Mouse (Mus musculus): ENCODE data around the gene Ermard. TPM values are rescaled to one million over a fixed set of nuclear protein-coding genes. Genes with fewer than 3 reads are reported as not detected.
A peak's percentile ranks its signal among the peaks of the same experiment; 100 is the strongest.
"Not testable (repeated sequence)": the region's sequence is repeated elsewhere in the genome, so short reads cannot be mapped to it uniquely, and the experiment has no call there.

Gene Ermard
- polyA plus RNA-seq, 1 experiment from 2014 or later = 97.1 TPM

DNA sequence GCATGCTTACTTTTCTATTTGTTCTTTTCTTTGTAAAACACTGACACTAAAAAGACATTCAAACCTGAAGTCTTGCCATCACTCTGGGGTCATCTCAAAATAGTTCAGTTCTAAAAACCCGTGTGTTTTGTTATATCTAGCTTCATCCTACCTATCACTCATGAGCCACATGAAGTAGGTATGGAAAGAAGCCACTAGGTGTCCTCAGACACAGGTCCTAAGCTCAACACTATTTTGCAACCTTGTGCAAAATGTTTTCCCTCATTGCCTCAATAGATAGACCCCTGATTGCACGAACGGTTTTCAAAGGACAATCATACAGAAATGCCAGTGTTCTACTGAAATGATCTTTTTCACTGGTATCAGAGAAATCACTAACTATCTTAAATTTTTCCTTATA lies 553 bp upstream of the Ermard start:
- not testable (repeated sequence) for H3K4me3 ChIP-seq
- WGBS = no CpG with 5 or more reads among the region's 3 CpGs

DNA sequence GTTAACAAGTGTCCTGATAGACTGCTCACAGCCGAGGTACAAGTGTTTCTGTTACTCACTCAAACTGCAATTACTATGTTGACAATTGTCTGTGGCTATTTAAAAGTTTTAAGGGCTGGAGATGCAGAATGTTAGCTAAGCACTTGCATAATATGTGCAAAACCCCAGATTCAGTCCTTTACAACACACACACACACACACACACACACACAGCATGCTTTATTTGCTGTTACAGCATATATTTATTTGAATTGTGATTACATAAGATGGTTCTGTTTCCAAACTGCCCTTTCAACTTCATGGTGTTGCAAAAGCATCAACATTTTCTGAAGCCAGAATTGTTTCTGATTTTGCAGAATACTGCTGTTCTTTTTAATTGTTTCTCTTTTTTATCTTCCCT lies 9.3 kb downstream of the Ermard start:
- not testable (repeated sequence) for H3K27ac ChIP-seq (replicated peaks); H3K9me3 ChIP-seq (replicated peaks); DNase-seq (ENCODE audit: low spot score); H3K4me1 ChIP-seq; H3K27me3 ChIP-seq (ENCODE audit: low read depth, poor library complexity, severe bottlenecking); H3K36me3 ChIP-seq; H3K4me3 ChIP-seq
- WGBS = no CpG with 5 or more reads among the region's 1 CpGs

More for the DNA sequence above, 553 bp upstream of the Ermard start:
- H3K27ac ChIP-seq (replicated peaks); DNase-seq (ENCODE audit: low spot score); H3K4me1 ChIP-seq; H3K27me3 ChIP-seq (ENCODE audit: low read depth, poor library complexity, severe bottlenecking); H3K9me3 ChIP-seq (replicated peaks); H3K36me3 ChIP-seq: not testable (repeated sequence)

DNA sequence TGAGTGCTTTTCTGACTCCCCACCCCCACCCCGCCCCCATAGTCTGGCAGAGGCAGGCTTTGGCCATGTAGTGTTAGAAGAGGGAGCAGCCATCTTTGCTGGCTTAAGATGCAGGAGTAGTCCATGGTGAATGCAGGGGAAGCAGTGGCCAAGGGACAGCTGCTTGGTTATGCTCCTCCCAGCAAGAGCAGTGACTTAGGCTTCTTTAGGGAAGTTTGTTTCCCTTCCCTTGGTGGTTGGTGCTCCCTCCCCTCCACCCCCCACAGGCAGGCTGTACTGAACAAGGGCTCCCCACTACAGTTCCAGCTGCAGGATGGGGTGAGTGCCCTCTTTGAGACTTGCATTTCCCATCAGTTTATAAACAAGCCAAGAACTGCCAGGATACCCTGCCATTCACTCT lies 11.8 kb downstream of the Ermard start:
- not testable (repeated sequence) for H3K27me3 ChIP-seq (ENCODE audit: low read depth, poor library complexity, severe bottlenecking); DNase-seq (ENCODE audit: low spot score); H3K27ac ChIP-seq (replicated peaks); H3K4me1 ChIP-seq; H3K4me3 ChIP-seq; H3K9me3 ChIP-seq (replicated peaks)
- 48% methylated on average over 1 of the region's 1 CpGs for WGBS
- peaks cover 25% of the 10 kb centered on the region for H3K36me3 ChIP-seq

GRCm38 (mm10) chr17:15053183-15053828 lies 12.3 kb downstream of the Ermard start:
- H3K36me3 ChIP-seq = peaks cover 31% of the 10 kb centered on the region
- H3K9me3 ChIP-seq (replicated peaks); H3K27ac ChIP-seq (replicated peaks); H3K4me1 ChIP-seq; DNase-seq (ENCODE audit: low spot score); H3K27me3 ChIP-seq (ENCODE audit: low read depth, poor library complexity, severe bottlenecking); H3K4me3 ChIP-seq: not testable (repeated sequence)
- WGBS = 98% methylated on average over 7 of the region's 8 CpGs

GRCm38 (mm10) chr17:15053829-15054200 lies 12.8 kb downstream of the Ermard start:
- not testable (repeated sequence) for H3K27ac ChIP-seq (replicated peaks); H3K4me3 ChIP-seq; DNase-seq (ENCODE audit: low spot score); H3K9me3 ChIP-seq (replicated peaks); H3K4me1 ChIP-seq; H3K27me3 ChIP-seq (ENCODE audit: low read depth, poor library complexity, severe bottlenecking)
- H3K36me3 ChIP-seq = peaks cover 36% of the 10 kb centered on the region
- WGBS = 94% methylated on average over 13 of the region's 13 CpGs

DNA sequence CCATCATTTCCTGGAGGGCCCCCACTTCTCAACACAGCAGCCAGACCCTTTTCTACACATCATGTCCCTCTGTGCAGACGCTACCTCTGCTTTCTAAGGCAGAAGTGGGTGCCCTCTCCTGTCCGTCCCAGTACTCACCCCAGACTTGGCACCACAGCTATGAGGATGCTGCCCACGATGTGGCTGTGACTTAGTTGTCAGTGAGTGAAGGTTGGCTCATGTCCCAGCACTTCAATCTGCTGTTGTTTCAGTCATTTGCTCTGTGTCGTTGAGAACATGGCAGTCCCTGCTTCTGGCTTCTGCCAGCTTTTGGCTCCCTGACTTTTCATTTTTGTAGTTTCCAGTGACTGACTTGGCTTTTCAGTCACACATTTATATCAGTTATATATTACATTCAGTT lies 14.9 kb downstream of the Ermard start:
- H3K4me3 ChIP-seq = no peak overlapping the region
- DNase-seq (ENCODE audit: low spot score) = no peak
- H3K4me1 ChIP-seq = no peaks in the 10 kb centered on the region
- WGBS = 89% methylated on average over 4 of the region's 4 CpGs
- H3K36me3 ChIP-seq = peaks cover 55% of the 10 kb centered on the region
- no peak overlapping the region for H3K27ac ChIP-seq (replicated peaks)
- H3K9me3 ChIP-seq (replicated peaks) = no peaks in the 10 kb centered on the region
- no peaks in the 10 kb centered on the region for H3K27me3 ChIP-seq (ENCODE audit: low read depth, poor library complexity, severe bottlenecking)

DNA sequence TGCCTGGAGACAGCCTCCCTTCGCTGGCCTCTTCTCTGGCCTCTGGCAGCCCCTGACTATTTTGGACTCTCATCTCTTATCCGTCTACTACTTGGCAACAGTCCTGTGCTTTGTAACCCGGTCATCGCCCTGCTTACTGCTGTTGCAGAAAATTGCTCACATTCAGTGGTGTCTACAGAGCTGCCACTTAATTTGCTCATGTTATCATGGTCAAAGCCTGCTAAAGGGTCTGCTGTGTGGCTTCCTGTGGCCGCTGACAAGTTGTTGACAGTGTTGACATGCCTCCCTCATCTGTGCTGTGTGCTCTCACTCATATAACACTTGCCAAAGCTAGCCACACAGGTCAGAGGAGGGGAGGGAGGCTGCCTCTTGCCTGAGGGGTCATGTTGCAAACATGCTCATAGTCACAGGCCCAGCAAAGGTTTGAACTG lies 17.2 kb downstream of the Ermard start:
- WGBS = 92% methylated on average over 5 of the region's 5 CpGs
- H3K4me3 ChIP-seq = no peak overlapping the region
- H3K36me3 ChIP-seq = peaks cover 77% of the 10 kb centered on the region
- DNase-seq (ENCODE audit: low spot score) = no peak
- H3K9me3 ChIP-seq (replicated peaks) = no peaks in the 10 kb centered on the region
- H3K27me3 ChIP-seq (ENCODE audit: low read depth, poor library complexity, severe bottlenecking) = no peaks in the 10 kb centered on the region
- no peak overlapping the region for H3K27ac ChIP-seq (replicated peaks)
- no peaks in the 10 kb centered on the region for H3K4me1 ChIP-seq

GRCm38 (mm10) chr17:15059646-15060045 lies 18.6 kb downstream of the Ermard start:
- Histone ChIP-seq H3K27me3 (ENCODE audit: low read depth, poor library complexity, severe bottlenecking) (no peaks in the 10 kb centered on the region), H3K27ac (replicated peaks) (no peak overlapping the region), H3K36me3 (peaks cover 85% of the 10 kb centered on the region), H3K4me3 (no peak overlapping the region), H3K9me3 (replicated peaks) (no peaks in the 10 kb centered on the region), H3K4me1 (no peaks in the 10 kb centered on the region)
- DNase-seq (ENCODE audit: low spot score) = no peak
- WGBS = 96% methylated on average over 14 of the region's 14 CpGs

DNA sequence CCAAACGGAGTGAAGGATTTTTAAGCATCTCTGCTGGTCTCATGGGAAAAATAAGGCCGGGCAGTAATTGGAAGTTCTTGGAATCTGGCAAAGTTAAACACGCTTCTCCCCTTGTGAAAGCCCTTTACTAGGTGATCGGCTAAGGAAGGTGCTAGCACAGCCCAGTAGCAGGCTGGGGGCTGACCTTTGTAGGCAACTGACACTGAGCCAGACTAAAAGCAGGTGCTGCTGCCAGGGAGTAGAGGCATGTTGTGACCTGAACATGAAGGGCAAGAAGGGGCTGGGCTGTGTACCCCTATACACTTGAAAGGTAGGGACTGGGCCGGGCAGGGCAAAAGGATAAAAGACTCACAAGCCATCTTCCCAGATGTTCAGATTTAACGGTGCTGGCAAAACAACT lies 19.3 kb downstream of the Ermard start:
- WGBS = 95% methylated on average over 6 of the region's 6 CpGs
- Histone ChIP-seq H3K9me3 (replicated peaks) (no peaks in the 10 kb centered on the region), H3K4me3 (no peak overlapping the region), H3K36me3 (peaks cover 78% of the 10 kb centered on the region), H3K4me1 (no peaks in the 10 kb centered on the region), H3K27me3 (ENCODE audit: low read depth, poor library complexity, severe bottlenecking) (no peaks in the 10 kb centered on the region), H3K27ac (replicated peaks) (no peak overlapping the region)
- DNase-seq (ENCODE audit: low spot score) = no peak

DNA sequence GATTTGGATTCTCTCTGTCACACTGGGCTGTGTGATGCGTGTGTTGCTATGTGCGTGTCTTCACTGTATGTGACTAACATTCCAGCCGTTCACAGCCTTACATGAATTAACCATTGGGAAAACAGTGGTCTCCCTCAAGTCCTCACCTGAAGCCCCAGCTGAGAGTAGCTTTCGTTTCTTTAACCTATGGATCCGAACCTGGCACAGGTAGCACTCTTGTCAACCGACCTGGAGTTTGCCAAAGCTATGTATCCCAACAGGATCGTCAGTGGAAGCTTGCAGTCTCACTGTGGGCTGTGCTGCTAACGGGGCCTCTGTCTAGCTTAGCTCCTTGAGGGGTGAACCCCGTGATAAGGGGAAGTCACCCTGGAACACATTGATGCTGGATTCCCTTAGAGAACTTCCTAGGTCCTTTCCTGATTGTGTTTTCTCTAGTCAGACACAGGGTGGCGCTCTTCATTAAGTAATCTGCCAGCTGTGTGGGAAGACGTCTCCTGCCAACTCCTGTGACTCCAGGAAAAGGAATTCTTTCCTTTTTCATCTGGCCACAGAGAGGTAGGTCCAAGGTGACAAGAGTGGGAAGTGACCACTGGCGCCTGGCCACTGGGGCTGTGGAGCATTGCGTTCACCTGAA lies 24.5 kb downstream of the Ermard start:
- DNase-seq (ENCODE audit: low spot score) = peak; percentile 71
- H3K4me1 ChIP-seq = peaks cover 24% of the 10 kb centered on the region
- H3K9me3 ChIP-seq (replicated peaks) = no peaks in the 10 kb centered on the region
- peak overlapping the region; percentile 30 for H3K4me3 ChIP-seq
- peaks cover 34% of the 10 kb centered on the region for H3K36me3 ChIP-seq
- H3K27ac ChIP-seq (replicated peaks) = peak overlapping the region; percentile 68
- no peaks in the 10 kb centered on the region for H3K27me3 ChIP-seq (ENCODE audit: low read depth, poor library complexity, severe bottlenecking)
- WGBS = 41% methylated on average over 13 of the region's 13 CpGs

GRCm38 (mm10) chr17:15066066-15066465 lies 25.1 kb downstream of the Ermard start:
- Histone ChIP-seq H3K27me3 (ENCODE audit: low read depth, poor library complexity, severe bottlenecking) (no peaks in the 10 kb centered on the region), H3K4me1 (peaks cover 24% of the 10 kb centered on the region), H3K9me3 (replicated peaks) (no peaks in the 10 kb centered on the region), H3K27ac (replicated peaks) (peak overlapping the region; percentile 68), H3K4me3 (peak overlapping the region; percentile 30), H3K36me3 (peaks cover 29% of the 10 kb centered on the region)
- 49% methylated on average over 6 of the region's 6 CpGs for WGBS
- peak; percentile 53 for DNase-seq (ENCODE audit: low spot score)

GRCm38 (mm10) chr17:15066911-15067310 lies 25.9 kb downstream of the Ermard start:
- 75% methylated on average over 1 of the region's 1 CpGs for WGBS

GRCm38 (mm10) chr17:15068040-15068792 lies 27.2 kb downstream of the Ermard start:
- Histone ChIP-seq H3K4me3 (no peak overlapping the region), H3K27me3 (ENCODE audit: low read depth, poor library complexity, severe bottlenecking) (no peaks in the 10 kb centered on the region), H3K36me3 (peaks cover 8% of the 10 kb centered on the region; the same call in 1 of the 2 replicates), H3K27ac (replicated peaks) (0 out of 2 replicates have a peak overlapping the region, but pooled peaks have one; percentile 6), H3K9me3 (replicated peaks) (no peaks in the 10 kb centered on the region), H3K4me1 (peaks cover 24% of the 10 kb centered on the region)
- WGBS = 81% methylated on average over 8 of the region's 8 CpGs
- no peak for DNase-seq (ENCODE audit: low spot score)

More at GRCm38 (mm10) chr17:15066911-15067310, 25.9 kb downstream of the Ermard start:
- Histone ChIP-seq H3K27me3 (ENCODE audit: low read depth, poor library complexity, severe bottlenecking) (no peaks in the 10 kb centered on the region), H3K4me1 (peaks cover 24% of the 10 kb centered on the region), H3K27ac (replicated peaks) (peak overlapping the region; percentile 33; the same call in 1 of the 2 replicates), H3K36me3 (peaks cover 21% of the 10 kb centered on the region), H3K9me3 (replicated peaks) (no peaks in the 10 kb centered on the region), H3K4me3 (no peak overlapping the region)
- DNase-seq (ENCODE audit: low spot score) = no peak
